Mouse (Mus musculus) lung, adult 2 months (tissue): ENCODE measurements around the gene Sgpp2.
A peak's percentile ranks its signal among the peaks of the same experiment; 100 is the strongest.

Experiments used
- CTCF ChIP-seq: fragments of 200-500 bp; IDR thresholded peaks from 2 replicates; pipeline ENCODE4 v1.5.1; 2011; ENCODE audit warnings: mild to moderate bottlenecking, low read length, control low read depth; ENCODE audit not compliant: insufficient read depth
- POLR2A ChIP-seq: fragments of 200-500 bp; IDR thresholded peaks from 2 replicates; pipeline ENCODE4 v1.6.1; 2011; ENCODE audit warnings: low read depth, mild to moderate bottlenecking, control low read depth, low read length, borderline replicate concordance; ENCODE audit errors: extremely low read depth

GRCm38 (mm10) chr1:78419593-78419992, 109.4 kb downstream of the Sgpp2 start:
- peak; percentile 73 for TF ChIP-seq CTCF
- no peak for TF ChIP-seq POLR2A
